Mouse (Mus musculus) cerebellum, adult 8-10 months (tissue): ENCODE results near the gene Grcc10.
A peak's percentile ranks its signal among the peaks of the same experiment; 100 is the strongest.

ENCODE experiments used
- DNase-seq: peaks from one replicate; pipeline ENCODE4 v3.0.0; 2022

Grcc10 gene

DNA sequence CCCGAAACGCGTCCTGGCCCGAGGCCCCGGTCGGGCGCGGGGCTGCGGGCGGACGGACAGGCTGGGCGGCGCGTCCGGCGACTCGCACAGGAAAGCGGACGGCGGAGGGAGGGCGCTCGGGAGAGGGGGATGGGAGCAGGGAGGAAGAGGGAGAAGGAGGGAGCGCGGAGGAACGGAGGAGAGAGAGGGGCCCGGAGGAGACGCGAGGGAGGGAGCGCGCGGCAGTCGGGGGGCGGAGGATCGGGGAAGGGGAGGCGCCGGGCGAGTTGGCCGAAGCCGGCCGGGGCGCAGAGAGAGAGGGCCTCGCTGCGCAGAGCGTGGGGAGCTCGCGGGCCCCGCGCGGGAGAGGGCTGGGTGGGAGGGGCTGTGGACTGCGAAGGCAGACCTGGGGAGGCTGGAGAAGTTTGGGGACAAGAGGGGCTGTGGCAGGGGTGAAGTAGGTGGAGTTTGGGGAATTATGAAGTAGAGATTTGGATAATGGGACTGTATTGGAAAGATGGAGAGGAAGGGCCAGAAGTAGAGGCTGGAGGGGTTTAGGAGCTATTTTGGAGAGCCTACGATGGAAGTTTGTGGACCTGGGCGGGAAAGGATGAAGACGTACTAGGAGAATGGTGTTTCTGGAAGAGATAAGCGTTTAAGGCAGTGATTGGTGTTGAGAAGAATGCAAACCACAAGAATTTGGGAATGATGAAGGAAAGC, 15.6 kb upstream of the Grcc10 start:
- DNase-seq, result peak; percentile 82

DNA sequence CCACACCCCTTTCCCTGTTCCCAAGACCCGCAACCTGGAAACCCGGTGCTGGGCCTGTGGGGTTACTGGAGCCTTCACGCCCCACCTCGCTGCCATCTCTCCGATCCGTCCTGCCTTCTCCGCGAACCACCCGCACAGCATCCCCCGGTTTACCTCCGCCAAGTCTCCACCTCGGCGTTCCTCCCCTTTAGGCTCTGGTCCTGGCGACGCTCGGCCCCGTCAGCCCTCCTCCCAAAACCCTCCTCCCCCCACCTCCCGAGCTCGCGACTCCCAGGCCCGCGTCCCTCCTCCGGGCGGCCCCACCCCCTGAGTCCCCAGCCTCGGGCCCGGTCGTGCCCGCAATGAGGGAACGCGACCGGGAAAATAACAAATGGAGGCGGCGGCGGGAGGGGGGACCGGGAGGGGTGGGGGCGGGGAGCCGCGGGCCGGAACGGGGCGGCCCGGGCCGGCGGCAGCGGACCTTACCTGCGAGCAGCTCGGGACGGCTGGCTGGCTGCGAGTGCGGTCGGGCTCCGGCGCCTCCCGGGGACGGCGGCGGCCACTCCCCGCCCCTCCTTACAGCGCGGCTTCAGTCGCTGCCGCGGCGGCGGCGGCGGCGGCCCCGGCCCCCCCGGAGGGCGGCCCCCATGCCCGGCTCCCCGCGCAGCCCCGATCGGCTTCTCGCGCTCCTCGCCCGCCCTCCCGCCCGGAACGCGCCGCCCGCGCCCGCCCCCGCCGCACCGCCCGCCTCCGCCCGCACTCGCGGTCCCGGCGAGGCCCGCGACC, 14.8 kb upstream of the Grcc10 start, which contains the start of the genes Gm45234 and Atn1:
Gm45234 (minus strand) TSS at position 191 of the 765 bp plus-strand sequence.
Atn1 (minus strand) TSS at position 694 of the 765 bp plus-strand sequence.
- peak; percentile 65 for DNase-seq

DNA sequence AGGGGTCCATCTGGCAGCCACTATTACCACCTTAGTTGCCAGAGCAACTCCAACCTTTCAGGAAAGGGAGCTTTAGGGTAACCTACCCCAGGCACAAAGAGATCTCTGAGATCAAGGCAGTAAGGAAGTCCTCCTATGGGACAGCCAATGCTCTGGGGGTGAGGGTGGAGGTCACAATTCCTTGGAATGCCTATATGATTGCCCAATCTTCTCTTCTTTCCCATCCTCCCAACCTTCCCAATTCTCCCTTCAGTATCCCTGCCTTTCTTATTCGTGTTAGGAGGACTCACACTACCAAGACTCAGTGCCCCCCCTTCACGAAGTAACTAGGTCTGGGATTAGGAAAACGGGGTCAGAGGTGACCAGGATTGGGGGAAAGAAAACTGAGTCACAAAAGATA, 14.1 kb upstream of the Grcc10 start:
- no peak for DNase-seq

DNA sequence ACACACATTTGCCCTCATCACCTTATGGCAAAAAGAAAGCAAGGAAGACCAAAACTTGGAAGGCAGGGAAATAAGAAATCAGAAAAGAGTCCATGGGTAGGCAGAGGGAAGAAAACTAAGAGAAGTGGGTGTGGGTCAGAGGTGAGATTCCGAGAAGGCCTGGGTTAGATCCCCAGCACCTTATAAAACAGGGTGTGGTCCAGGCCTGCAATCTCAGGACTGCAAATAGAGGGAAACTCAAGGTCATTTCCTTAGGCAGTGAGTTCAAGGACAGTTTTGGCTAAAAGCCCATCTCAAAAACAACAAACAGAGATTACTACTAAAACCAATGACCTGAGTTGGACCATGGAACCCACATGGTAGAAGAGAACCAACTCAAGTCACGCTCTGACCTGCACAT, 12.7 kb upstream of the Grcc10 start:
- no peak for DNase-seq

DNA sequence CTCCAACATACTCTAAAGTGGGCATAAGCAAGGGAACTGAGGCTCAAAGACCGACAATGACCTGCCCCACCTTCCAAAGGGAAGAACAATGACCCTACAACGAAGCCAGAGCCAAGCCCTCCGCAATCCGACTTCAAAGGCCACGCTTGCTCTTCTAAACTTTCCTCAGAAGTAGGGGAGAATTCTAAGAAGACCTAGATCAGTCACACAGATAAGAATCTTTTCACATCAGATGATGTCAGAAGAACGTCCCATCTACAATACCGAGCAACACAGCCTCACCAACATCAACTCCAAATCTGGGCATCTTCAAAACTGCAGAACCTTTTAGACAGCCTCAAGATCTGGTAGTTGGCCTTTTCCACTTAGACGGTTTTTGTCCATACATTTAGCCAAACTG, 9.2 kb upstream of the Grcc10 start:
- no peak for DNase-seq

DNA sequence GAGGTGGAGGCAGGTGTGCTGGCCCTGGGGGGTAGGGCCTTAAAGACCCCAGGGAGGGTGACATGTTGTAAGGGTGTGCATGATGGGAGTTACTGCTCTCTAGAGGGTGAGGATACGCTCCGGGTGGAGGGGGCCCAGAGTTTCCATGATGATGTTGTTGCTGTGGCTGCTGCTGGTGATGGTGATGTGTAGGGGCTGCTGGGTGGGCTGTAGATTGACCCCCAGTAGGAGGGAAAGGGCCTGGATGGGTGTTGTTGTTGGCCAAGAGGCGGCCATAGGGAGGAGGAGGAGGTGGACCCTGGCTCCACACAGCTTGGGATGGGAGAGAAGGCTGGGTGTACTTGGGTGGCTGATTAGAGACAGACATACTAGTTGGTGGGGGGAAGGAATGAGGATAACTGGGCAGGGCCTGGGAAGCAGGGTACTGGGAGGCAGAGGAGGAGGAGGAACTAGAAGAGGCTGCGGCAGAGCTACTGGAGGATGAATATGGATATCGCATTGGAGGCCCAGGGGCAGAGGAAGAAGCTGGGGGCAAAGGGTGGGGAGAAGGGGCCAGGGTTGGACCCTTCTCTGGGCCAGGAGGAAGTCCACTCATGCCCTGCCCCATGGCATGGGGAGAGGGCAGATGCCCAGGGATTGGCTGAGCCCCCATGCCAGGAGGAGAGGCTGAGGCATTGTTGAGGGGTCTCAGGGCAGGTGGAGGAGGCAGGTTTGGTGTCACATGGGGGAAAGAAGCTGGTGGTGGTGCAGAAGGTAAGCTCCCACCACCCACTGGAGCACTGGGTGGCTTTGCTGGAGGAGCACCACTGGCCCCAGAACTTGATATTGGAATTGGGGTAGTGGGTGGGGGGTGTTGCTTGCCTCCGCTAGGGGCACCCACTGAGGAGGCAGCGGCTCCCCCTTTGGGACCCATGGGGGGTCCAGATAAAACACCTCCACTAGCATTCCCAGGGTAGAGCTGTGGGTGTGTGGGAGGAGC, 5.8 kb upstream of the Grcc10 start:
- DNase-seq, result peak; percentile 39

DNA sequence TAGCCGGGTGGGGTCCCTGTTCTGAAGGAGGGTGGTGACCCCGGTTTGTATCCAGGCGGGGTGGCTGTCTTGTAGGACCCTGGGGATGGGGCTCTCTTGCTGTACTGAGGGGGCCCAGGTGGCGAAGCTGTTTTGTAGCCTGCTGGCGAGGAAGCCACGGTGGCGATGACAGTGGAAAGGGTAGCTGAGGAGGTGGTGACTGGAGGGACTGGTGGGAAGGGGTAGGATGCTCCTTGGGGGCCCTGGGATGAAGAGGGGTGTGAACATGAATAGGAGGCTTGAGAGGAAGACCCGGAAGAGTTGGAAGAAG, 5.1 kb upstream of the Grcc10 start:
- no peak for DNase-seq

DNA sequence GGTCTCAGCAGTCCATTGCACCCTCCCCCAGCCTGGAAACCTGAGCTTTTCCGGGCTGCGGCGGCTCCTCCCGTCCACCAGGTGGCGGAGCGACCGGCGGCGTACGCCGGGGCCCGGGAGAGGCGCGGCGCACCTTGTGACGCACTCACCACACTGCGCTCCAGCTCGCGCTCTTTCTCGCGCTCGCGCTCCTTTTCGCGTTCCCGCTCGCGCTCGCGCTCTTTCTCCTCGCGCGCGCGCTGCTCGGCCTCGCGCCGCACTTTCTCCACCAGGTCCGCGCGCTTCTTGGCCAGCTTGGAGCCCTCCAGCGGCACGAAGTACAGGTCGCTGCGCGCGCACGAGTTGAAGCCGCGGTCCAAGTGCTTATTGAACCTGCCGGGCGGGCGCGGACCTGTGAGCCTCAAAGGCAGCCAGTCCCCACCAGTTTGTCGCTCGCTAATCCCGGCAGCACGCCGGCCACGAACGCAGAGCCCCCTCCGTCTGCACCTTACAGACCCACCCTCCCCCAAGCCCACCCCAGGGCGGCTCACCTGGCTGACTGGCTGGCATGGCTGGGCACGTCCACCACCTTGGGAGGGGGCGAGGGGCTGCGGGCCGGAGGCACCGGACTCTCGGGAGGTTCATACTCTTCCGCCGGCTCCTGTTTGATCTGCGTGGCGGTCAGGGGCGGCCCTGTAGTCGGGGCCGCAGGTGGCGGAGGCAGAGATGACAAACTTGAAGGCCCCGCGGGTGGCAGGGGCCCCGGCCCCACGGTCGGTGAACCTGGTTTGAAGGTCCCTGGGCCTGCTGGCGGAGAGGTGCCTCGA, 4.5 kb upstream of the Grcc10 start:
- DNase-seq, result peak; percentile 96

DNA sequence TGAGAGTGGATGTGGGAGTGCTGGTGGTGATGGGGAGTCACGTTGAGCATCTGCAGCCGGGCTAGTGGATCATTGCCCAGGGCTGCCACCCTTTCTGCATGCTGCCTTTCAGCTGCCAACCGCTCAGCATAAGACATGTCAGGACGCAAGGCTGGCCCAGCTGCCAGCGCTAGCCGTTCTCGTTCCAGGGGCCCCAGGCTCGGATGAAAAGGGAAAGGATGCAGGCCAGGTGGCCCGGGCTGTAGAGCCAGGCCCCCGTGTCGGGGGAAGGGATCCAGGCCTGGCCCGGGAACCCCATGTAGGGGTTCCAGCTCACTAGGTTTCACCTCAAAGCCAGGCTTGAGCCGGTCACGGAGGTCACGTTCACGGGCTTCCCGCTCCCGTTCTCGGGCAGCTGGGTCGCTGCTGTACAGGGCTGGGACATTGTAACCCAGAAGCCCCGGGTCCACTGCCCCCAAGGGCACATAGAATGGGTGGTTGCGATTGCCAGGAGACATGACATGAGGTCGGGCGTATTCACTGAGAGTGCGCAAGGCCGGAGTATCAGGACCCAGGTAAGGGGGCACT, 3.7 kb upstream of the Grcc10 start:
- peak; percentile 72 for DNase-seq

DNA sequence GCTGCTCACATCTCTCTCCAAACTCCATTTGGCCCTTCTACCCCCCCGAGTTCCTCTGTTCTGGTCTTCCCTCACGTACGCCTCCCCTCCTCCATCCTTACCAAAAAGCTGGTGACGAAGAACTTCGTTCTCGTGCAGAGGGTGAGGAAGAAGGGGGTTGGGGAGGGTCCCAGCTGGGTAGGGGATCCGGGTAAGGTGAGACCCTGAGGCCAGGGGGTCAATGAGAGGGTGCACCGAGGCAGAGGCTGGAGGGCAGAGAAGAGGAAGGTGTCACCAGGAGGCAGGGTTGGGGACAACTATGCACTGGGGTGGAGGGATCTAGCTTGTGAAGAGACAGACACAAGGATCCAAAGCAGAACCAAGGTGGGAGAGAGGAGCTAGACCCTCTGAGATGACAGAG, 2.5 kb upstream of the Grcc10 start:
- peak; percentile 27 for DNase-seq

DNA sequence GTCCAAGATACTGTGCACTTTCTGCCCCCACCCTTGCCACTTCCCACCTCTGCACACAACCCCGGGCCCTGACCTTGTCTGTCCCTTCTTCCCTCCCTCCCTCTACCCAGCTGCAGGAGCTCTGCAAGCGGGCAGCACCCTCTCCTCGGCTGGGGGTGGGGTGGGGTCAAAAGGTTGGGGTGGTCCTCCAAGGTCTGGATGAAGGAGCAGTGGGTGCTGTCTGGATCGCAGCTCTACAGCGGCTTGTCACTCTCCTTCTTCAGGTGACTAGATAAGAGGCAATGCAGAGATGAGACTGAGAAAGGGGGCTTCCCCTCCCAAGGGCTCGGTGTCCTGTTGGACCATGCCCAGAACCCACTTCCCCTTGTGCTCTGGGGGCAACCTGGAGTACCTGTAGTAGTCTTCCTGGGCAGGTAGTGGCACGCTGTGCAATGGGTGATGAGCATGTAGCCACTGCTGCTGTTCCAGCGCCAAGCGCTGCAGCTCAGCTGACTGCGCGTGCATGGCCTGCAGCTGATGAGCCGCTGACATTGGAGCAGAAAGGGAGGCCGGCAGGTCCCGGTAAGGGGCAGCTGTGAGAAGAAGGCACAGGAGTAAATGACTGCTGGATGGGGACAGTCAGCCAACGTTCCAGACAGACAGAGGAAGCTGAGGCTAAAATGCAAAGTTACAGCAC, 1.8 kb upstream of the Grcc10 start:
- DNase-seq, result peak; percentile 39

DNA sequence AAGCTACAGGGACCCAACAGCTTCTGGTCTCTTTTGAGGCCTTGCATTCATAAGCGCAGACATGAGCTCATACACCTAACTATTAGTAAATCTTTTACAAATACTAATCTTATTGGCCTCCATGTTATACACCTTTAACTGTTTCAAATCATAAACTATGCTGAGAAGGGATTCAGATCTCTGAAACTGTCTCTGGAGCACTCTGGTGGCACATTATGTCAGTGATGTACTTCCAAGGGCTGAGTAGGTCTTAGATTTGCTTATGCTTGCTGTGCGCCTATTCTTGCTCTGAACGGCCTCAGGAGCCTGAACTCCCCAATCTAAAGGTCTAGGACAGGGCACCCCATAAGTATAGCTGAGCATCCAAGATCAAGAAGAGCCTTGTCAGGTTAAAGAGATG, 668 bp upstream of the Grcc10 start:
- DNase-seq, result peak; percentile 27

DNA sequence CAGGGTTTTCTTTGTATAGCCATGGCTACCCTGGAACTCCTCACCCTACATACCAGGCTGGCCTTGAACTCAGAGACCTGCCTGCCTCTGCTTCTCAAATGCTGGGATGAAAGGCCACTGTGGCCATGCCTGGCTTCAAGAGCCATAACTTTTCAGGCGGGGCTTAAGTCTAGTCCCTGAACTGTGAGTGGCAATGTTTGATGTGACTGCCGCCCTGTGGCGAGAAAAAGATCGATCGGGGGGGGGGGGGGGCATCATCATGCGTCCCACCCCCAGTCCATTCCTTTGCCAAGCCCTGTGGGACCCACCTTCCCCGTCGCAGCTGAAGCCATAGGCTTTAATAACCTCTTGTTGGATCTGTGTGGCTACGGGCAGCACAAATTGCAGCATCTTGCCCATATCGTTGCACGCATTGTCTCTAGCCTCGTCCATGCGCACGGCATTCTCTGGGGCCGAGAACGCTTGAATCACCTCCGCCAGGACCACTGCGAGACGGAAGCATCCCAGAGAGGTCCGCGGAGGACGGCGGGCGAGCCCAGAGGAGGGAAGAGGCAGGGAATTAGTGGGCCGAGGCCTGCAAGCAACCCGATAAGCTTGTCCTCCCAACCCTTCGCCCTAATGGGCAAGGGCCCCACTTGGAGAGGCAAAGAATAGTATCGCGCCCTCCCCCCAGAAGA, 825 bp downstream of the Grcc10 start:
- no peak for DNase-seq

DNA sequence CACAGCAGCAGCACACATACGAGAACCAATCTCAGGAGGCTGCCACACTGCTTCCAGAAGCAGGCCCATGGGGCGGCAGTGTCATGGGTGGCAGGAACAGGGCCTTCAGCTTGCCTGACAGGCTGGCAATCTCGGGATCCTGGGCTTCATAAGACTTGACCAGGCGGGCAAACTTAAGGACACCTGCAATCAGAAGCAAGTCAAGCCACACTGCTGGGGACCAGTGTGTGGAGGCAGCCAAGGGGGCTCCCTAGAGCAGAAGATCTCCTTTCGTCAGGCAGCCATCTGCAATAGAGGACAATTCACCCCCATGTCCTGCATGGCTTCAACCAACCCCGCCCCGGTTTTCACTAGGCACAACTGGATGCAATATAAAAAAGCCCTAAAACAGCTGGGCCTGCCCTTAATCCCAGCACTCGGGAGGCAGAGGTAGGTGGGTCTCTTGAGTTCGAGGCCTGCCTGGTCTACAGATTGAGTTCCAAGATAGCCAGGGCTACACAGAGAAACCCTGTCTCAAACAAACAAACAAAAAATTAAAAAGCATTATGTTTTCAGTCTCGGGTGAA, 1.9 kb downstream of the Grcc10 start:
- no peak for DNase-seq

DNA sequence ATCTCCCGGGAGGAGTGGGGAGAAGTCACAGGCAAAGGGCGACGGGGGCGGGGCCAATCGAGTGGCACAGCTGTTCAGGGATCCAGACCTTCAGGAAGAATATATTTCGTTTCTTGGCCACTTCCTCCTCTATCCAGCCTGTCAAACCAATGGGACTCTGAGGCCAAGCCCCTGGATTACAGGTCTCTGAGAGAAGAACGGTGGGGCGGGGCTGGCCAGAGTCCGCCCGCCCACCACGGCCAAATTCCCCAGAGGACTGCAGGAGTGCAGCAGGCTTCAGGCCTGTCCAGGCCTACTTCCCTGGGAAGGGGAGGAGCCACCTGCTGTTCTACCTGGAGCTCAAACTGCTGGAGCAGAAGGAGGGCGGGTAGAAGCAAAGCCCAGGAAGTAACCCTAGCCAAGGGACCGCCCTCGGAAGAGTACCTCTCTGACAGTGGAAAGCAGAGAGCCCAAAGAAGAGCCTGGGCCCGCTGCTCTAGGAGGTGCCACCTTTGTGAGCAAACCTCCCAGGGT, 2.6 kb downstream of the Grcc10 start, which contains the start of gene Ptpn6:
Ptpn6 (minus strand) TSS at position 204 of the 513 bp plus-strand sequence.
- no peak for DNase-seq

DNA sequence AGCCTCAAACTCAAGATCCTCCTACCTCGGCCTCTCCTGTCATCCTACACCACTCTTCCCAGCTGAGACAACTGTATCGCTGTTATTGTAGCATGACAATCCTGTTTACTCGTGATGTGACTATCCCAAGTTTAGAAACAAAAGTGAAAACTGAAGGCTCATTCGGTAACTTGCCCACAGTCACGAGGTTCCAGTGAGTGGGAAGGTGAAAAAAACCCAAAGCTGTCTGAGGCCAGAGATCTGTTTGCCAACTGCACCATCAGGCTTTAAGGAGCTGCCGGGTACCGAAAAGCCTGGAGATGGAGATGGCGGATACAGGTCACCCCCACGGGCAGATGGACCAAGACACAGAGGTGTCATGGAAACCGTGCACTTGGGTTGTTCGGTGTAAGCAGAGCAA, 4.1 kb downstream of the Grcc10 start:
- no peak for DNase-seq

DNA sequence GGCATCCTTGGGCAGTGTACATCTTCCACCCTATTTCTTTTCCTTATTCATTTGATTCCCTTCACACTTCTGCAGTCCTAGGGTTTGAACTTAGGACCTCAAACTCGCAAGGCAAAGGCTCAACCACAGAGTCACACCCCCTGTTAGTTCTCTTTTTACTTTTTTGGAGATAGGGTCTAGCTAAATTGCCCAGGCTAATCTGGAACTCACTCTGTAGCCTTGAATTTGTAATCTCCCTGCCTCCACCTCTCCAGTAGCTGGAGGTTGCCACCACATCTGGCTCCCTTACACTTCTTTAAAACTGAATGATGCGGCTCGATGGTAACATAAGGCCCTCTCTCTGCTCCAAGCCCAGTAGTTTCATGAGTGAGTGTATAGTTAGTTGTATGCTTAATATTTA, 6.8 kb downstream of the Grcc10 start:
- no peak for DNase-seq

DNA sequence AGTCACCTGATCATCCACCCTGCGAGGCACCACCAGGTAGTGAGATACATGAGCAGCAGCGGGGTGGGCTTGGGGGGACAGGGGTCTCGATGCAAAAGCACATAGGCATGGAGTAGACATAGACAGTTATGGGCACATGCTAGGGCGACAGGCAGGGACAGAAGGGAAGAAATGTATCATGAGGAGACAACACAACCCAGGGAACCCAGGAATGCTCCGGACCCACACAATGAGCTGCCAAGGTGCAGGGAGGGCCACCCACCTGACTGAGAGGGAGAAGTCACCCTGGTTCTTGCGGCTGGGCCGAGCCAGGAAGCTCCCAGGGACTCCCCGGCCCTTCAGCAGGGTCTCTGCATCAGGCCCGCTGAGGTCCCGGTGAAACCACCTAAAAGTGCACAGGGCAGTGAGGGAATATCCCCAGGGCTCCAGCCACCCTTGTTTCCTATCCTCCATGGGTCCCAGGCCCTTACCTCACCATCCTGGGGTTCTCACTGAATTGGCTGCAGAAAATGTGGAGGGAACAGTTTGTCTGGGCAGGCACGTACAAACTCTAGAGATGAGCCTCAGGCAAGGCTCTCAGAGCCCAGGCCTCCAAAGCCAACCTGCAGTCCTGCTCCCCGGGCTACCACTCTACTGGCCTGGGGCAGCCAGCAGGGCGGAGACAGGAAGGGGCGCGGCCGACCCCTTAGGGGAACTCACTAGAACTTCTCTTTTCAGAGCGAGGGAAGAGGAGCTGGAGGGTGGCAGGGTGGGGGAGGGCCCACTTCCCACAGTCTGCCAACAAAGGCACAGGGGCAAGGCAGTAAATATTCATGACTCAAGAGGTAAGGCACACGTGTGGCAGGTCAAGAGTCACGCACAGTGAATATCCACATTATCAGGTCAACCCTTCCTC, 8.5 kb downstream of the Grcc10 start:
- no peak for DNase-seq

DNA sequence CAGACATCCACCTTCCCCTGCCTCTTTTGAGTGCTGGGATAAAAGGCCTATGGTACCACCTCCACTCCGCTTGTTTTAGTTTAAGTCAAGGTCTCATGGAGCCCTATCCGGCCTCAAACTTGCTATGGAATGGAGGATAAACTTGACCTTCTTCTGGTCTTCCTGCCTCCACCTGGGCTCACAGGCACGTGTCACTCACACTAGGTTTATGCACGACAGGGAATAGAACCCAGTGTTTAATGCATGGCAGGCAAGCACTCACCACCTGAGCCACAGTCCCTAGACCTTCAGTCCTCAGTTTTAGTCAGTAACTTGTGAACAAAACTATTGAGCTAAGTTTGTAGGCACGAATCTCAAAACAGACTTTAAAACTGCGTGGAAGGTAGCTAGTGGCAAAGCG, 10.1 kb downstream of the Grcc10 start:
- DNase-seq, result no peak
